Mouse (Mus musculus): ENCODE results near the gene Eif3a.

The Eif3a gene

DNA sequence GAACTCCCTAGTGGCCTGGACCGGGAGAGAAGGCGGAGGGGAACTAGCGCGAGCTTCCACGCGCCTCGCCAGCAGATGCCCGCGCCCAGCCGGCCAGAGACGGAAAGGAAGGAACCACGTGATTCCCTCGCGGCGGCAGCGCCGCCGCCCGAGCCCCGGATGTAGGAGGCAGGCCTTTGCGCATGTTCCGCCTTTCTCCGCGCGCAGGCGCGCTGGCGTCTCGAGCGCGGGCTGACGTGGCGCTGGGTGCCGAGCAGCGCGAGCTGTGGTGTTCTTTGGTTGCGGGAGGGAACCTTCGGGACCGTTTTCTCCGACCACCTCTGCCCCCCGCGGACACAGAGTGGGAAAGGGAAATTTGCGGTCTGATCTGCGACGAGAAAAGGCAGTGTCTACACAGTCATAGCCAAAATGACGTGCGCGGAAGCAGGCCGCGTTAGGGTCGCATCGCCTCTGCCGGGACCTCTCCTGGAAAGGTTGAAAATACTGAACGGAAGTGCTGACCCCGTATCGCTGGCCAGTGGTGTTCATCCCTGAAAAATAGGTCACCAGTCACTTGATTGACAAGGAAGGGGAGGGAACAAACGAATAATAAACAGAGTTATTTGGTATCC lies at the start of gene Eif3a:
TSS of gene Eif3a (minus strand) at position 108 of the 611 bp plus-strand sequence.
- DNase-seq (ENCODE audit: low read depth, low spot score) = peak; percentile 96

GRCm38 (mm10) chr19:60837747-60838146 lies 47.3 kb upstream of the Eif3a start:
- peak; percentile 49 for DNase-seq (ENCODE audit: low read depth, low spot score)

- DNase-seq (ENCODE audit: low read depth, low spot score) = no peak
These were observed 28.2 kb upstream of the Eif3a start for GRCm38 (mm10) chr19:60818677-60819076.

- DNase-seq (ENCODE audit: low read depth, low spot score) = no peak
These were observed 22.7 kb upstream of the Eif3a start for GRCm38 (mm10) chr19:60813133-60813532.

DNA sequence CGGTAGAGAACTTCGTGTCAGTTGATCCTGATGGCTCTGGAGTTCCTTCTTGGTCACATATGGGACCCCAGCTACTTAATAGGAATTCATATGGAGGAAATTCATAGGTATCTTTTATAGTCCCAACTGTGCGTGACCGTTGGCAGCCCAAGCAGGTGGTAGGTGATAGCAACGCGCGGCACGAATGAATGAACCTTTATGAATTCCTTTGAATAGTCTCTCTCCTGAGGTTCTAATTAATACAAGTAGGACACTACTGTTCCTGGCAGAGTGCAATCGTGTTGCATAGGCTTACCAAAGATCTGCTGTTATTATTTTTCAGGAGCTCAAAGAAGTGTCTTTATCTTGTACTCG lies 21.6 kb upstream of the Eif3a start:
- no peak for DNase-seq (ENCODE audit: low read depth, low spot score)

DNA sequence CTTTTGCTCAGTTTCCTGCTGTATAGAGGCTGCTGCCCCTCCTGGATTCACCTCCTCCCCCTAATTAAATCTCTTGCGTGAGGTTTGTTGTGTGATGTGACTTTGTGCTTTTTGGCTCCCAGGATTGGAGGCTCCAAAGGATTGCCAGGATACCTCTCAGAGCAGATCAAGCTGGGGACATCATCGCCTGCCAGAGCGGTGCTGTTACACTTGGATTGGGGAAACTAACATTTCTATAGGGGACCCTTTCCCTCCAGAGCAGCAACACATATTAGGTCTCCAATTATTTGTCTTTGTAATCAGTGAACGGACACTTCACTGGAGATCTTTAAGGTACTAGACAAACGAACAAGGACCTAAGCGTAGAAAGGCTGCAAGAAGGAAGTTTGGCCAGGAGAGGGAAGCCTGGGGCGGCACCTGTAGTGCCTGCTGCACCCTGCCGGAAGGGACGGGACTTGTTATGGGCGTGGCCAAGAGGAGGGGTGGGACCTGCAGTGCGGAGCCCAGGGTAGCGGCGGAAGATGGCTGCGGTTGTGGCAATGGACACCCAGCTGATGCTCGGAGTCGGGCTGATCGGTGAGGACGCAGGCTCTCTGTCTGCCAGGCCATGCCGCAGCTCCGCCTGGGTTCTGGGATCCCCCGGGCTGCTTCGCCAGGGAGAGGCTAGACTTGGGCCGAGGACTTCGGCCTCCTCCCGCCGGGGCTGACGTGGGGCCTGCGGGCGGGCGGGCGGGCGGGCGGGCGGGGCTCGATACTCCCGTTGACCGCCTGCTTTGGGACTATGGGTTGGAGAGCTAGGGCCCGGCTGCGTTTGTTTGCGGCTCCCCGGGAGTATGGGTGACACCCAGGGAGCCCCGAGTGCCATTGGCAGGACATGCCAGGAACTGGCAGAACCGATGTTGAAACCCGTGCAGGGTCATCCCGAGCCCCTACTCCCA lies 20.9 kb upstream of the Eif3a start, which contains the start of gene Fam45a:
TSS of gene Fam45a (plus strand) at position 488 of the 938 bp plus-strand sequence.
- DNase-seq (ENCODE audit: low read depth, low spot score) = peak; percentile 91

- DNase-seq (ENCODE audit: low read depth, low spot score) = no peak
These were observed 19.5 kb upstream of the Eif3a start for GRCm38 (mm10) chr19:60809927-60810326.

DNA sequence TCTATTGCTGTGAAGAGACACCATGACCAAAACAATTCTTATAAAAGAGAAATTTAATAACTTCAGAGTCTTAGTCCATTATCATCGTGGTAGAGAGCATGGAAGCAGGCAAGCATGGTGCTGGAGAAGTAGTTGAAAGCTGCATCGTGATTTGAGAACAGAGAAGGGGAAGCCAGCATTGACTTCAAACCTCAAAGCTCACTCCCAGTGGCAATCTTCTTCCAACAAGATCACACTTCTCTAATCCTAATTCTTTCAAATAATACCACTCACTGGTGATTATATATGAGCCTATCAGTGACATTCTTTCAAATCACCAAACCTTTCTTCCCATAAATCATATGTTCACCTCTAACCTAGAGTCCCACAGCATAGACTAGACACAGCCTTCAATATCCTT lies 14.4 kb upstream of the Eif3a start:
- no peak for DNase-seq (ENCODE audit: low read depth, low spot score)

GRCm38 (mm10) chr19:60799867-60800569 lies 9.6 kb upstream of the Eif3a start:
- no peak for DNase-seq (ENCODE audit: low read depth, low spot score)

DNA sequence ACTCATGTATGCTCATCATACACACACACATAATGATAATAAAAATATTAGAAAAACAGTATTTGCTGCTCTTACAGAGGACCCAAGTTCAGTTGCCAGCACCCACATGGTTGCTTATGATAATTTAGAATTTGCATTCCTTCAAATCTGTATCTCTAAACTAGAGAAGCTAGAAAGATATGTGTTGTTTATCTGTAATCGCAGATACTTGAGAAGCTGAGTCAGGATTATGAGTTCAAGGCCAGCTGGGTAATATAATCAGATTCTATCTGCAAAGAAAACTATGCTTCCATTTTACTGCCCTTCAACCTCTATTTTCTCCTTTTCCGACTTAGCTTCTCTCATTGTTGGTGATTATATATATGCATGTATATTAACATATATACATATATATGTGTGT lies 7.0 kb upstream of the Eif3a start:
- DNase-seq (ENCODE audit: low read depth, low spot score) = no peak

GRCm38 (mm10) chr19:60795244-60795643 lies 4.8 kb upstream of the Eif3a start:
- no peak for DNase-seq (ENCODE audit: low read depth, low spot score)

DNA sequence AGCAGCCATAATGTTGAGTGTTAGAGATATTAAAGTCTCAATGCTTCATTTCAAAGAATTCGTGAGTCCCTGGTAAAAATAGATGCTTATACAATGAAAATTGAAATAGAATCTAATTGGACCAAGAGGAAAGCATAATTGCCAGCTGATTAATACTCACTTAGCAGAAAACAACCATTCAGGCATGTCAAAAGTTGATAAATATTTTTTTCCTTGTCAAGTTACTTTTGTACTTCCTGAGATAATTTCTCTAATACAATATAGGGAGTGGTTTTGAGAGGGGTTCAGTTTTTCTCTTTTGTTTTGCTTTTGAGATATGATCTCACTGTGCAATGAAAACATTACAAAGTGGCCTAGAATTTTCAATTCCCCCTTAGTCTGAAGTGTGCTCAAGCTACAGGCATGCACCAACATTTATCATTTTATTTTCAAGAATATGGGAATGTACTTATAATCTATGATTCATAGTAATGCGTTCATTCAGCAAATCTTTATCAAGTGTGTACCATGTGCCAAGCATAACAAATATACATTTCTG lies 2.8 kb upstream of the Eif3a start:
- DNase-seq (ENCODE audit: low read depth, low spot score) = no peak

GRCm38 (mm10) chr19:60791164-60791563 lies 706 bp upstream of the Eif3a start:
- no peak for DNase-seq (ENCODE audit: low read depth, low spot score)

- DNase-seq (ENCODE audit: low read depth, low spot score) = peak; percentile 59
These were observed 445 bp downstream of the Eif3a start for GRCm38 (mm10) chr19:60789919-60790506.

GRCm38 (mm10) chr19:60789452-60789851 lies 1.0 kb downstream of the Eif3a start:
- DNase-seq (ENCODE audit: low read depth, low spot score) = no peak

DNA sequence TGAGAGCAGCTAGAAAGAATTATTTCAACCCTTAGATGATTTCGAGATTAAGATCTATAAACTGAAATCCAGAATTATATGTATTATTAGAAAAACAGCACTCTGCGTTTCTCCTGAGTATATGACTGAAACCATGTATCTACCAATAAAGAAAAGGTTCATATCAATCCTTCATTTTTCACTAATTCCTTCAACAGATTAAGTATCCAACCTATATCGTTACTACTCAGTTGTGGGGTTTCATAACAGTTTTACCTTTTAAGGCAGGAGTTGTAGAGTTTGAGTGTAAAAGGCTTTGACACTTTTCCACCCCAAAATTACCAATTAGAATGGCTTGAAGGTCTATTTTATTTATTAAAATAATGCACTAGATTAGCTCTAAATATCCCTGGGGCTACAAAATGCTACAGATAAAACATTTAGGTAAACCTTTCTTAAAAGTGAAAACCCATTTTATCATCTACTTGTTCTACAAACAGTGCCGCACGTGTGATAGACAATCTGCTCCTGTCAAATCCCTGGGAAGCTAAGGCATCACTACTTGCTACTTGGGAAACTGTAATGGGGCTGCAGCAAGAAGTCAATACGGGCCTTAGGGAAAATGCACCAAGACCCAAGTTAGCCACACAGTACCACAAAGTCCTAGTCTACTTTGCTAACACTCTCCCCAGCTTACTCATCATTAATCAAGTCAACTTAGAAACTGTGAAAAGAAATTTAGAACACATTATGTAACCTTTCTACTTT lies 2.1 kb downstream of the Eif3a start:
- DNase-seq (ENCODE audit: low read depth, low spot score) = no peak

DNA sequence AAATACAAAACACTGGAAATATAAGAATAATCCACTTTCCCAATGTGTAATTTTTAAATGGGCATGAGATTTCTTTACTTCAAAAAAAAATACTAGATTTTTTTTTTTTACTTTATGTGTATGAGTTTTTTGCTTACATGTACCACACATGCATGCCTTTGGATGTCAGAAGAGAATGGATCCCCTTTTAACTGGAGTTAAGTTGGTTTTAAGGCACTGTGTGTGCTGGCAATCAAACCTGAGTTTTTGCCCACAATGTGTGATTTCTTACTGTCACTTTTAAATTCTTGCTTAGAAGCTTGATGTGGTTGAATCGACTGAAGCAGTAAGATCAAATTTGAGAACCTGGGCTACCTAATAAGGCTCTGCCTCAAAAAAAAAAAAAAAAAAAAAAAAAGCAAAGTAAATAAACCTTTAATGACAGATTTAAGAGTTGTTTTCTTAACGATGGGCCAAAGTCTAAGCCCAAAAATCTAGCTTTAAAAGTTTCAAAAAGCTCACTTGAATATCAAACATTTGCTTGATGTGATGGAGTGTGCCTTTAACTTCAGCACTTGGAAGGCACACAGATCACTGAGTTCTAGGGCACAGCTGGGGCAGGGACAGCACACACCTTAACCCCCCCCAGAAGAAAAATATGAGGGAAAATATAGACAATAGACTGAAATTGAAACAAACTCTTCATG lies 2.9 kb downstream of the Eif3a start:
- DNase-seq (ENCODE audit: low read depth, low spot score) = no peak

DNA sequence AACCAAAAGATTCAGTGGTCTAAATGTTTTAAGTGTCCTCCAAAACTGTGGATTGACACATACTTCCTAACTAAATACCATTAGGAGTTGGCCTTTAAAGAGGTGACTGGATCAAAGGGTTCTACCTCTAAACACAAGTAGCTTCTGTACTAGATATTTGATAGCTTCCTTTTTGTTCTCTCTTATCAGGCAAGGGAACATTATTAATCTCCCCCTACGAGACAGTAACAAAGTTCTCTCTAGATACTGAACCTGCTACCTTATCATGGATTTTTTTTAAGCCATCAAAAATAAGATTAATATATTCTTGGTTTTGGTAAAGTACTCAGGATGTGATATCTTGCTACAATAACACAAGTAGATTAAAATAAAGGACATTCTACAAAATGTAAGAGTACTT lies 5.7 kb downstream of the Eif3a start:
- DNase-seq (ENCODE audit: low read depth, low spot score) = no peak

DNA sequence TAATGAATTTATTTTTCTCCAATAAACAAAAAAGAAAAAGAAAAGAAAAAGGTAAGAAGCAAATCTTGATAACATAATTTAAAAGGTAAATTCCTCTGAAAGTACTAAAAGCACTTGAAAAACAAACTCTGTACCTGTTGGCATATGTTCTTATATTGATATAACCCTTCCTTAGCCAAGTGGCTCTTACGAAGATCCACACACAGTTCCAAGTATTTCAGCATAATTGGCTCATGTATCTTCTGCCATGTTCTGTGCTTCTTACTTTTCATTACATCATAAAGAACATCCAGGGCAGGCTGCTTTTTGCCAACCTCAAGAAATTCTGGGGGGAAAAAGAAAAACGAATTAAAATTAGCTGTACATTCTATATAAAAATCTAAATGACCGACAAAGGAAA lies 8.4 kb downstream of the Eif3a start:
- DNase-seq (ENCODE audit: low read depth, low spot score) = no peak

- no peak for DNase-seq (ENCODE audit: low read depth, low spot score)
These were observed 17.1 kb downstream of the Eif3a start for GRCm38 (mm10) chr19:60773366-60773765.
